Mouse (Mus musculus) E14TG2a.4 (cell line): ENCODE measurements at regions not wholly inside any gene's neighbourhood (a gene's known extent, or its start where the extent isn't known, plus 50 kb on each side); places are given as distances from the start of the nearest gene placed in this dataset.

ENCODE experiments used
- H3K27me3 ChIP-seq: 2 replicates; pipeline ENCODE4 v1.6.1; 2014; ENCODE audit warnings: low read length, control low read depth; ENCODE audit not compliant: insufficient read depth
- H3K36me3 ChIP-seq: 2 replicates; pipeline ENCODE4 v1.6.1; 2014; ENCODE audit warnings: low read length, control low read depth; ENCODE audit not compliant: insufficient read depth
- H3K4me1 ChIP-seq: replicated peaks from 2 replicates; pipeline ENCODE4 v1.6.1; 2014; ENCODE audit warnings: low read depth, low read length, control low read depth
- H3K4me3 ChIP-seq: replicated peaks from 2 replicates; pipeline ENCODE4 v1.5.1; 2014; ENCODE audit warnings: mild to moderate bottlenecking, low read length
- H3K9me3 ChIP-seq: 2 replicates; pipeline ENCODE4 v1.6.1; 2014; ENCODE audit warnings: low read length, control low read depth
- CTCF ChIP-seq: conservative IDR thresholded peaks from 2 replicates; pipeline ENCODE4 v1.5.1; 2014; ENCODE audit warnings: low read length
- NANOG ChIP-seq: IDR thresholded peaks from 2 replicates; pipeline ENCODE4 v1.6.1; 2014; ENCODE audit warnings: borderline replicate concordance, low read length, mixed read lengths
- POU5F1 ChIP-seq: IDR thresholded peaks from 2 replicates; pipeline ENCODE4 v1.6.1; 2014; ENCODE audit warnings: low read length, borderline replicate concordance

DNA sequence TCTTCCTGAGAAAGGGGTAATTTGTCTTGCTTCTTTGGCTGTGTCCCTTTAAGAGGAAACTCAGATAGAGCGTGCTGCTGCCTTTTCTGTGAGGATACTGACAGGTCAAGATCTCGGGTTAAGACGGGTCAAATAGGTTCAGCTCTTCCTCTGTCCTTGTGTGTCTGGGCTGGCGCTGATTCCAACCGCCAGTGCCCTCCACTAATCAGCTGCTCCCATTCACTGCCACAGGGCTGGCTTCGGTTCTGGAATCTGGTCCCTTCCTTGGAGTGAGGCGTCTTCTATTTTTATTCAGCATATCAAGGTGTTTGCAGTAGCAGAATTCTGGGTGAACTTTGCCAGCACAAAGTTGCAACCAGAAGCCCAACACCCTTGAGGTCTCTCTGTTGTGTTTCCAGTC, 124.8 kb downstream of the Irs2 start:
- H3K36me3 ChIP-seq: no peaks in the 10 kb centered on the region
- no peak for TF ChIP-seq CTCF
- no peak overlapping the region for H3K4me3 ChIP-seq
- no peaks in the 10 kb centered on the region for H3K9me3 ChIP-seq
- H3K4me1 ChIP-seq: no peaks in the 10 kb centered on the region
- no peaks in the 10 kb centered on the region for H3K27me3 ChIP-seq

DNA sequence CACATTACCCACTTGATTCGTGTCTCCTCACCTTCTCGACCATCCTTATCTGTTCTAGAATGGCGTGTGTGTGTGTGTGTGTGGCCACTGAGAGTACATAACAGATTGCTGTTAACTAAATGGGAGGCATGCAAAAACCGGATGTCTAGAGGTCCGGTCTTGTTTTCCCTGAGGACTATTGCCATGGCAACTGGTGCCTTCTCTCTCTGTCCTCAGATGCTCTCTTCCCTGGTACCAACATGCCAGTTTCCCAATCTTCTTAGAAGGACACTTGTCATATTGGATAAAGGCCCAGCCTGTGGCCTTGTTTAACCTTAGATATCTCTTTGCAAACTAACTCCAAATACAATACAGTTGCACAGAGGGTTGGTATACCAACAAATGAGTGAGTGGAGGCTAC, 125.9 kb downstream of the Irs2 start:
- TF ChIP-seq POU5F1 (no peak), CTCF (no peak), NANOG (no peak)
- no peaks in the 10 kb centered on the region for H3K27me3 ChIP-seq
- H3K36me3 ChIP-seq: no peaks in the 10 kb centered on the region
- H3K9me3 ChIP-seq: no peaks in the 10 kb centered on the region
- no peak overlapping the region for H3K4me3 ChIP-seq
- no peaks in the 10 kb centered on the region for H3K4me1 ChIP-seq

DNA sequence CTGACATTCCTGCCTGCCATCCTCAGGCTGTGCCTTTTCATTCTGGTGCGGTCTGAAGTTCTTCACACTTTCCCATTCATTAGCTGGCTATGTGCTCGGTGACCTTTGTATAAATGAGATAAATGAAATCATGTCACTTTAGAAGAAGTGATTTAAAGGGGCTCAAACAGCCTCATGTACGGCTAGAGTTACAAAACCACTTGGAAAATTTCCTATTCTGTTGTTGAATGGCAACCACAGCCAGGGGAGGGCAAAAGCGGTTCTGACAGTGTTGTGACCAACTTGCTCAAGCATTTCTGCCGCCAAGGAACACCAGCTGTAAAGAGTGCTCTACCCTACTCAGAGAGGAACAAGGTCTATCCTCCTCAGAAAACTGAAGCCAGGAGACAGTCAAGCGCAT, 128.4 kb downstream of the Irs2 start:
- H3K36me3 ChIP-seq: no peaks in the 10 kb centered on the region
- TF ChIP-seq CTCF (no peak), NANOG (no peak), POU5F1 (no peak)
- H3K27me3 ChIP-seq: 0 out of 2 replicates have a peak, but pooled peaks cover 2% of the 10 kb centered on the region
- H3K4me3 ChIP-seq: no peak overlapping the region
- no peaks in the 10 kb centered on the region for H3K9me3 ChIP-seq
- H3K4me1 ChIP-seq: no peaks in the 10 kb centered on the region

DNA sequence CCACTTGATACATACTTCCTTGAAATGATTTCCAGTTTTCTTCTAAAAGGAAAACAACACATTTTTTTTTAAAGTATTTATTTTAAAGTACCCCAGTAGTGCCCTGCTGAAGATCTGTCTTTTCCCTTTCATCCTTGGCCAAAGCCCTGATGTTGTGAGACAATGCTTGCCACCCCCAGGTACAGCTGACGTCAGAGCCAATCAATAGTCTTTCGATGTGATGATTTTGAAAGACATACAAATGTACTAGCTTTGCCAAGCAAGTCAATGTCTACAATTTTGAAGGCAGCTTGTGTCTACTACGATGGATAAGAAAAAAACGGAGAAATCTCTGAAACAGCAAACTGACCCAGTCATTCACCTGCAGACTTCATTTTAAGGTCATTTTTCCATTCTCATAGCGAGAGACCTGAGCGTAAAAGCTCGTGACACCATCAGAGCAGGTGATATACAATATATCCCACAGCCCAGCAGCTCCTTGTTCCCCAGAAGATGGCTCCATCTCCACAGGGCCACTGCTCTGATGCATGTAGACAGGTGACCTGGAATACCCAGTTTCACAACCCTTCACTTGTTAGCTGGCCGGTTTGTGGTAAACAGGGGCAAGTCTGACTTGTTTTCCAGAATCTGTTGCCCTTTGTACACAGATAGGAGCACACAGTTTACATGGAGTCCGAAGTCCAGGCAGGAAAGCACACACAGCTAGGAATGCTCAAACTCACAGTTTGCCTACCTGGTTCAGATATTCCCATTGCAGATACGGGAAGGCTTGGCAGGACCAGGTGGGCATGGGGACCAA, 129.0 kb downstream of the Irs2 start:
- no peak for TF ChIP-seq CTCF
- TF ChIP-seq NANOG: no peak
- TF ChIP-seq POU5F1: no peak
- Histone ChIP-seq H3K4me3 (no peak overlapping the region), H3K9me3 (no peaks in the 10 kb centered on the region), H3K36me3 (no peaks in the 10 kb centered on the region), H3K4me1 (no peaks in the 10 kb centered on the region), H3K27me3 (0 out of 2 replicates have a peak, but pooled peaks cover 2% of the 10 kb centered on the region)

DNA sequence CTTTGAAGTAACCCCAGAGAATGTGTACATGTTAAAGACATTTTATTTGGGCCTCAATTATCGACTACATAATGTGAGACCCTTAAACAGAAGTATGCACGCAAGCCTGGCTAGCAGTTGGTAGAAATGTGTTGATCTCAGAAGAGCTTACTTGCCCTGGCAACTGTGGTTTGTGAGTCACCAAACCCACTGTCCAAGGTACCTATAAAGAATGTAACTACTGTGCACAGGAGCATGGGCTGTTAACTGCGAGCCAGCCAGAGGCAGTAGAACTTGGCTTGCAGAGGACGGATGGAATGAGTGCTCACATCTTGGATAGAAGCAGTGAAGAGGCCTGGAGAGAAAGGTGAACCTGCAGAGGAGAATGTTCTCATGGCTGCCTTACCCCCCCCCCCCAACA, 129.9 kb downstream of the Irs2 start:
- H3K4me1 ChIP-seq: no peaks in the 10 kb centered on the region
- no peaks in the 10 kb centered on the region for H3K36me3 ChIP-seq
- no peak for TF ChIP-seq POU5F1
- no peak for TF ChIP-seq CTCF
- no peak for TF ChIP-seq NANOG
- H3K27me3 ChIP-seq: 0 out of 2 replicates have a peak, but pooled peaks cover 2% of the 10 kb centered on the region
- no peak overlapping the region for H3K4me3 ChIP-seq
- no peaks in the 10 kb centered on the region for H3K9me3 ChIP-seq

DNA sequence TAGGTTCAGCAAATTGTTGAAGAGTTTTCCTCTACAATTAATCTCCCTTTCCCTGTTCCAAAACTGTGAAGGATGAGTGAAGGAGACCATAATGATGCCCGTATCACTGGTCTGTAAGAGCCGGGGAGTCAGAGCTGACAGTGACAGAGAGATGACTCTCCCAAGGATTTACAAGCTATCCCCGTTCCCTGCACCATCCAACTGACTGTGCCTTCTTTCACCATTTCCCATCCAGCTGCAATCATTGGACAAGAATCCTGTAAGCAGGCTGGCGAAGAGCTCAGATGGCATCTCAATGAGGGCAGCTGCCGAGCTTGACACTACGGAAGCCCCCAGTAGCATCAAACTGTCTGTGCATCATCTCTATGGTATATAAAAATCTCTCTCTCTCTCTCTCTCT, 133.1 kb downstream of the Irs2 start:
- TF ChIP-seq CTCF: no peak
- no peak for TF ChIP-seq POU5F1
- no peak for TF ChIP-seq NANOG
- 0 out of 2 replicates have a peak, but pooled peaks cover 2% of the 10 kb centered on the region for H3K27me3 ChIP-seq
- H3K4me1 ChIP-seq: no peaks in the 10 kb centered on the region

DNA sequence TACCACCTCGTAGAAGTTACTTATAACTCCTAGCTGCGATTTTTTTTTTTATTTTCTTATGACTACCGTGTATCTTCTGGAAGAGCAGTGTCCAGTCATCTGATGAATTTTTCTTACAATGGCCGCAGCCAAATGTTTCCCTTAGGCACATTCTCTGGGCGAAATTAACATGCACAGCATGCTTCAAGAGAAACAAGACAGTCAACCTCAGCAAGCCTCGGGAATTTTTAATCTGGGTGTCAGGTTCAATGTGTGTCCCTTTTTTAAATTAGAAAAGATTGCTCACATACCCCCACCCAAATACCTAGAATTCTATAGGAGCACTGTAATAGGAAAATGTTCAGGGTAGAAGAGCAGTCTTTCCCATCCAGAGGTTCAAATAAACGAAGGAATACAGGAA, 136.8 kb downstream of the Irs2 start:
- Histone ChIP-seq H3K4me1 (no peaks in the 10 kb centered on the region), H3K9me3 (no peaks in the 10 kb centered on the region), H3K36me3 (no peaks in the 10 kb centered on the region), H3K27me3 (0 out of 2 replicates have a peak, but pooled peaks cover 2% of the 10 kb centered on the region), H3K4me3 (no peak overlapping the region)
- TF ChIP-seq POU5F1 (no peak), NANOG (no peak), CTCF (no peak)

More for the DNA sequence above, 133.1 kb downstream of the Irs2 start:
- Histone ChIP-seq H3K4me3 (no peak overlapping the region), H3K36me3 (no peaks in the 10 kb centered on the region), H3K9me3 (no peaks in the 10 kb centered on the region)

DNA sequence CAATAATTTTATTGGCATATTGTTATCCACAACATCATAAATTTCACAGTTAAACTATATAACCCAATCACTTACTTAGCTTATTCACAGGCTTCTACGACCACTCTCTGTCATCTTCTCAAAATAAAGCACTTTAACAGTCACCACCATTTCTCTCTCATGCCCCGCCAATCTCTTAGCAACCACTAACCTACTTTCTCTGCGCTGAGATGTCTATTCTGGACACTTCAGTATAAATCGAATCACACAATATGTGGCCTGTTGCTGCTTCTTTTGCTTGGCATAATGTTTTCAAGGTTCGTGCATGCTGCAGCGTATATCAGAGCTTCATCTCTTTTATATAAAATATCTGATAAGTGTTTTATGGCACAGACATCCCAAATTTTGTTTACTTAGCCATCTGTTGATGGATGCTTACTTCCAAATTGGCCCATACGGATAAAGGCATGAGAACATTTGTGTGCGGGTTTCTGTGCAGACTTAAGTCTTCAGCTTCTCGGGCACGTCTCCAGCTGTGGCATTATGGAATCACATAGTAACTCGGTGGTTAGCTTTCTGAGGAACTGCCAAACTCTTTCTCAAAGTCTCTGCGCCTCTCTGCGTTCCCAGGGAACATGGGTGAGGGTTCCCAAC, 137.7 kb downstream of the Irs2 start:
- no peaks in the 10 kb centered on the region for H3K36me3 ChIP-seq
- no peaks in the 10 kb centered on the region for H3K27me3 ChIP-seq
- H3K4me3 ChIP-seq: no peak overlapping the region
- no peaks in the 10 kb centered on the region for H3K9me3 ChIP-seq
- H3K4me1 ChIP-seq: peaks cover 6% of the 10 kb centered on the region
- TF ChIP-seq POU5F1: no peak
- TF ChIP-seq CTCF: no peak
- TF ChIP-seq NANOG: no peak

DNA sequence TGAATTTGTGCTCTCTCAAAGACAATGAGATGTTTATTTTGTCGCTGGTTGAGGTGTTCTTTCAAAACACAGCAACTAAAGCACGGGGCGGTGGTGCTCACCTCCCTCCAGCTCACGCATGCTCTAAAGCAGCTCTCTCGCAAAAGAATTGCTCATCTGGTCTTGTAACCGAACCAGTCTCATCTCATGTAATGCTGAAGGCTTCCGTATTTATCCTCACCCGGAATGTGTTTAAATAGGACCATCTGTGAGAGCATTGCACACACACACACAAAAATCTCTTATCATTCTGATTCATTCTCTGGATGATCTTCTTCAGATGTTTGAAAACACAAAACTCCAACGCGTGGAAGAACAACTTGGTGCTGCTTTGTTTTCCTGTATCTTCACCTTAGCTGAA, 138.4 kb downstream of the Irs2 start:
- no peak overlapping the region for H3K4me3 ChIP-seq
- no peaks in the 10 kb centered on the region for H3K9me3 ChIP-seq
- peaks cover 11% of the 10 kb centered on the region for H3K4me1 ChIP-seq
- no peak for TF ChIP-seq POU5F1
- no peak for TF ChIP-seq NANOG
- no peak for TF ChIP-seq CTCF
- H3K27me3 ChIP-seq: no peaks in the 10 kb centered on the region
- no peaks in the 10 kb centered on the region for H3K36me3 ChIP-seq
